Mouse (Mus musculus): ENCODE data around the gene Cdc42bpa. TPM values are rescaled to one million over a fixed set of nuclear protein-coding genes. Genes with fewer than 3 reads are reported as not detected.

Gene Cdc42bpa
- polyA plus RNA-seq, 1 experiment from 2014 or later, result 30.3 TPM

- Histone ChIP-seq H3K27ac (ENCODE audit: low read length) (no peak overlapping the region), H3K4me3 (ENCODE audit: low read depth, low read length) (no peak overlapping the region), H3K4me1 (ENCODE audit: control insufficient read depth, insufficient read depth, low read length) (no peaks in the 10 kb centered on the region), H3K36me3 (ENCODE audit: control insufficient read depth, insufficient read depth, low read length) (peaks cover 5% of the 10 kb centered on the region), H3K27me3 (ENCODE audit: control insufficient read depth, insufficient read depth, low read depth, low read length) (no peaks in the 10 kb centered on the region), H3K9me3 (replicated peaks; ENCODE audit: control insufficient read depth, low read length, poor library complexity, severe bottlenecking) (no peaks in the 10 kb centered on the region), H3K4me2 (ENCODE audit: low read length) (no peak overlapping the region), H3K9ac (ENCODE audit: low read depth, low read length) (no peak overlapping the region)
- no peak for ATAC-seq
- WGBS, result 66% methylated on average over 3 of the region's 3 CpGs
Measured at GRCm38 (mm10) chr1:180037461-180037860, 77.2 kb downstream of the Cdc42bpa start.

- peaks cover 9% of the 10 kb centered on the region for H3K36me3 ChIP-seq (ENCODE audit: control insufficient read depth, insufficient read depth, low read length)
- no peaks in the 10 kb centered on the region for H3K9me3 ChIP-seq (replicated peaks; ENCODE audit: control insufficient read depth, low read length, poor library complexity, severe bottlenecking)
- H3K4me1 ChIP-seq (ENCODE audit: control insufficient read depth, insufficient read depth, low read length), result no peaks in the 10 kb centered on the region
- 94% methylated on average over 2 of the region's 2 CpGs for WGBS
- H3K9ac ChIP-seq (ENCODE audit: low read depth, low read length), result no peak overlapping the region
- H3K27ac ChIP-seq (ENCODE audit: low read length), result no peak overlapping the region
- H3K4me3 ChIP-seq (ENCODE audit: low read depth, low read length), result no peak overlapping the region
- no peak for ATAC-seq
- no peak overlapping the region for H3K4me2 ChIP-seq (ENCODE audit: low read length)
- no peaks in the 10 kb centered on the region for H3K27me3 ChIP-seq (ENCODE audit: control insufficient read depth, insufficient read depth, low read depth, low read length)
Measured at GRCm38 (mm10) chr1:180044160-180044559, 83.9 kb downstream of the Cdc42bpa start.

- Histone ChIP-seq H3K4me1 (ENCODE audit: control insufficient read depth, insufficient read depth, low read length) (no peaks in the 10 kb centered on the region), H3K27me3 (ENCODE audit: control insufficient read depth, insufficient read depth, low read depth, low read length) (no peaks in the 10 kb centered on the region), H3K4me3 (ENCODE audit: low read depth, low read length) (no peak overlapping the region), H3K36me3 (ENCODE audit: control insufficient read depth, insufficient read depth, low read length) (peaks cover 9% of the 10 kb centered on the region), H3K27ac (ENCODE audit: low read length) (no peak overlapping the region), H3K4me2 (ENCODE audit: low read length) (no peak overlapping the region), H3K9me3 (replicated peaks; ENCODE audit: control insufficient read depth, low read length, poor library complexity, severe bottlenecking) (no peaks in the 10 kb centered on the region), H3K9ac (ENCODE audit: low read depth, low read length) (no peak overlapping the region)
- ATAC-seq, result no peak
Measured at GRCm38 (mm10) chr1:180045172-180045571, 84.9 kb downstream of the Cdc42bpa start.

GRCm38 (mm10) chr1:180089176-180089575, 128.9 kb downstream of the Cdc42bpa start:
- WGBS, result 83% methylated on average over 1 of the region's 1 CpGs
- H3K36me3 ChIP-seq (ENCODE audit: control insufficient read depth, insufficient read depth, low read length), result no peaks in the 10 kb centered on the region
- H3K27me3 ChIP-seq (ENCODE audit: control insufficient read depth, insufficient read depth, low read depth, low read length), result no peaks in the 10 kb centered on the region
- no peak overlapping the region for H3K27ac ChIP-seq (ENCODE audit: low read length)
- H3K9ac ChIP-seq (ENCODE audit: low read depth, low read length), result no peak overlapping the region
- no peaks in the 10 kb centered on the region for H3K9me3 ChIP-seq (replicated peaks; ENCODE audit: control insufficient read depth, low read length, poor library complexity, severe bottlenecking)
- H3K4me3 ChIP-seq (ENCODE audit: low read depth, low read length), result no peak overlapping the region
- no peak overlapping the region for H3K4me2 ChIP-seq (ENCODE audit: low read length)
- ATAC-seq, result no peak
- no peaks in the 10 kb centered on the region for H3K4me1 ChIP-seq (ENCODE audit: control insufficient read depth, insufficient read depth, low read length)

- Histone ChIP-seq H3K27ac (ENCODE audit: low read length) (no peak overlapping the region), H3K27me3 (ENCODE audit: control insufficient read depth, insufficient read depth, low read depth, low read length) (no peaks in the 10 kb centered on the region), H3K4me1 (ENCODE audit: control insufficient read depth, insufficient read depth, low read length) (no peaks in the 10 kb centered on the region), H3K9ac (ENCODE audit: low read depth, low read length) (no peak overlapping the region), H3K4me2 (ENCODE audit: low read length) (no peak overlapping the region), H3K36me3 (ENCODE audit: control insufficient read depth, insufficient read depth, low read length) (peaks cover 20% of the 10 kb centered on the region), H3K9me3 (replicated peaks; ENCODE audit: control insufficient read depth, low read length, poor library complexity, severe bottlenecking) (no peaks in the 10 kb centered on the region), H3K4me3 (ENCODE audit: low read depth, low read length) (no peak overlapping the region)
- WGBS, result 86% methylated on average over 5 of the region's 5 CpGs
- ATAC-seq, result no peak
Measured at GRCm38 (mm10) chr1:180098426-180098825, 138.2 kb downstream of the Cdc42bpa start.

- Histone ChIP-seq H3K36me3 (ENCODE audit: control insufficient read depth, insufficient read depth, low read length) (0 out of 2 replicates have a peak, but pooled peaks cover 3% of the 10 kb centered on the region), H3K4me3 (ENCODE audit: low read depth, low read length) (no peak overlapping the region), H3K27ac (ENCODE audit: low read length) (no peak overlapping the region), H3K9me3 (replicated peaks; ENCODE audit: control insufficient read depth, low read length, poor library complexity, severe bottlenecking) (no peaks in the 10 kb centered on the region), H3K27me3 (ENCODE audit: control insufficient read depth, insufficient read depth, low read depth, low read length) (no peaks in the 10 kb centered on the region), H3K4me2 (ENCODE audit: low read length) (no peak overlapping the region), H3K4me1 (ENCODE audit: control insufficient read depth, insufficient read depth, low read length) (no peaks in the 10 kb centered on the region), H3K9ac (ENCODE audit: low read depth, low read length) (no peak overlapping the region)
- 60% methylated on average over 3 of the region's 3 CpGs for WGBS
- ATAC-seq, result no peak
Measured at GRCm38 (mm10) chr1:180104567-180104966, 144.3 kb downstream of the Cdc42bpa start.

- no peak for ATAC-seq
- no peaks in the 10 kb centered on the region for H3K27me3 ChIP-seq (ENCODE audit: control insufficient read depth, insufficient read depth, low read depth, low read length)
- H3K4me2 ChIP-seq (ENCODE audit: low read length), result no peak overlapping the region
- H3K36me3 ChIP-seq (ENCODE audit: control insufficient read depth, insufficient read depth, low read length), result peaks cover 6% of the 10 kb centered on the region; the same call in 1 of the 2 replicates
- no peak overlapping the region for H3K4me3 ChIP-seq (ENCODE audit: low read depth, low read length)
- H3K9ac ChIP-seq (ENCODE audit: low read depth, low read length), result no peak overlapping the region
- no peaks in the 10 kb centered on the region for H3K9me3 ChIP-seq (replicated peaks; ENCODE audit: control insufficient read depth, low read length, poor library complexity, severe bottlenecking)
- H3K27ac ChIP-seq (ENCODE audit: low read length), result no peak overlapping the region
- 58% methylated on average over 5 of the region's 5 CpGs for WGBS
- H3K4me1 ChIP-seq (ENCODE audit: control insufficient read depth, insufficient read depth, low read length), result no peaks in the 10 kb centered on the region
Measured at GRCm38 (mm10) chr1:180109050-180109449, 148.8 kb downstream of the Cdc42bpa start.

- Histone ChIP-seq H3K27ac (ENCODE audit: low read length) (no peak overlapping the region), H3K9me3 (replicated peaks; ENCODE audit: control insufficient read depth, low read length, poor library complexity, severe bottlenecking) (no peaks in the 10 kb centered on the region), H3K4me1 (ENCODE audit: control insufficient read depth, insufficient read depth, low read length) (no peaks in the 10 kb centered on the region), H3K4me2 (ENCODE audit: low read length) (no peak overlapping the region), H3K9ac (ENCODE audit: low read depth, low read length) (no peak overlapping the region), H3K4me3 (ENCODE audit: low read depth, low read length) (no peak overlapping the region), H3K27me3 (ENCODE audit: control insufficient read depth, insufficient read depth, low read depth, low read length) (no peaks in the 10 kb centered on the region), H3K36me3 (ENCODE audit: control insufficient read depth, insufficient read depth, low read length) (0 out of 2 replicates have a peak, but pooled peaks cover 2% of the 10 kb centered on the region)
- no peak for ATAC-seq
- 79% methylated on average over 1 of the region's 1 CpGs for WGBS
Measured at GRCm38 (mm10) chr1:180116525-180116924, 156.3 kb downstream of the Cdc42bpa start.

- Histone ChIP-seq H3K4me3 (ENCODE audit: low read depth, low read length) (no peak overlapping the region), H3K27ac (ENCODE audit: low read length) (no peak overlapping the region), H3K9me3 (replicated peaks; ENCODE audit: control insufficient read depth, low read length, poor library complexity, severe bottlenecking) (no peaks in the 10 kb centered on the region), H3K36me3 (ENCODE audit: control insufficient read depth, insufficient read depth, low read length) (no peaks in the 10 kb centered on the region), H3K4me1 (ENCODE audit: control insufficient read depth, insufficient read depth, low read length) (no peaks in the 10 kb centered on the region), H3K27me3 (ENCODE audit: control insufficient read depth, insufficient read depth, low read depth, low read length) (no peaks in the 10 kb centered on the region), H3K4me2 (ENCODE audit: low read length) (no peak overlapping the region), H3K9ac (ENCODE audit: low read depth, low read length) (no peak overlapping the region)
- WGBS, result 72% methylated on average over 8 of the region's 8 CpGs
- no peak for ATAC-seq
Measured at GRCm38 (mm10) chr1:180118233-180118632, 158.0 kb downstream of the Cdc42bpa start.
